Mouse (Mus musculus) adrenal gland, adult 2 months (tissue): ENCODE measurements at regions not wholly inside any gene's neighbourhood (a gene's known extent, or its start where the extent isn't known, plus 50 kb on each side); places are given as distances from the start of the nearest gene placed in this dataset.

Experiments
- DNase-seq: peaks from one replicate; pipeline ENCODE4 v3.0.0; 2021

- DNase-seq = no peak
These were observed 56.1 kb downstream of the Foxi3 start for GRCm38 (mm10) chr6:71012436-71012822.

- DNase-seq = peak; percentile 35
These were observed 56.6 kb downstream of the Foxi3 start for GRCm38 (mm10) chr6:71012823-71013461.

- no peak for DNase-seq
These were observed 60.1 kb downstream of the Foxi3 start for GRCm38 (mm10) chr6:71016388-71016787.

- DNase-seq = no peak
These were observed 65.0 kb downstream of the Foxi3 start for GRCm38 (mm10) chr6:71021353-71021752.

- no peak for DNase-seq
These were observed 69.1 kb downstream of the Foxi3 start for GRCm38 (mm10) chr6:71025472-71025871.

- DNase-seq = no peak
These were observed 73.3 kb downstream of the Foxi3 start for GRCm38 (mm10) chr6:71029663-71030062.

GRCm38 (mm10) chr6:71030541-71030940 lies 74.2 kb downstream of the Foxi3 start:
- DNase-seq = peak; percentile 19

GRCm38 (mm10) chr6:71044241-71044640 lies 87.9 kb downstream of the Foxi3 start:
- no peak for DNase-seq

- no peak for DNase-seq
These were observed 88.9 kb downstream of the Foxi3 start for GRCm38 (mm10) chr6:71045261-71045660.

- DNase-seq = peak; percentile 24
These were observed 92.1 kb downstream of the Foxi3 start for GRCm38 (mm10) chr6:71048199-71049094.

- no peak for DNase-seq
These were observed 93.9 kb downstream of the Foxi3 start for GRCm38 (mm10) chr6:71050248-71050647.

- no peak for DNase-seq
These were observed 93.5 kb downstream of the Thnsl2 start for GRCm38 (mm10) chr6:71050754-71051213.

GRCm38 (mm10) chr6:71057209-71057858 lies 86.9 kb downstream of the Thnsl2 start:
- no peak for DNase-seq

- peak; percentile 42 for DNase-seq
These were observed 84.1 kb downstream of the Thnsl2 start for GRCm38 (mm10) chr6:71060116-71060515.

GRCm38 (mm10) chr6:71062980-71063379 lies 81.3 kb downstream of the Thnsl2 start:
- no peak for DNase-seq

- no peak for DNase-seq
These were observed 78.8 kb downstream of the Thnsl2 start for GRCm38 (mm10) chr6:71065428-71065827.

- no peak for DNase-seq
These were observed 75.0 kb downstream of the Thnsl2 start for GRCm38 (mm10) chr6:71069229-71069628.

GRCm38 (mm10) chr6:71074789-71075191 lies 69.4 kb downstream of the Thnsl2 start:
- no peak for DNase-seq
